Mouse (Mus musculus): ENCODE data around the gene Magix. TPM values are rescaled to one million over a fixed set of nuclear protein-coding genes. Genes with fewer than 3 reads are reported as not detected.

Gene Magix
- polyA plus RNA-seq, 1 experiment from 2014 or later = 0.28 TPM

- 0 out of 2 replicates have a peak, but pooled peaks cover 3% of the 10 kb centered on the region for H3K4me1 ChIP-seq (ENCODE audit: control insufficient read depth, insufficient read depth, low read length)
- H3K27me3 ChIP-seq (ENCODE audit: control insufficient read depth, insufficient read depth, low read length) = no peaks in the 10 kb centered on the region
- H3K4me3 ChIP-seq (ENCODE audit: low read length) = peak within 1 kb of the TSS; percentile 56
- peak within 1 kb of the TSS; percentile 73 for H3K27ac ChIP-seq (ENCODE audit: low read depth, low read length)
- peak within 1 kb of the TSS; percentile 42 for H3K4me2 ChIP-seq (replicated peaks; ENCODE audit: low read depth, low read length)
- 28% methylated on average over 36 of the region's 36 CpGs for WGBS
- H3K36me3 ChIP-seq (ENCODE audit: control insufficient read depth, insufficient read depth, low read length) = peaks cover 9% of the 10 kb centered on the region; the same call in 1 of the 2 replicates
- H3K9me3 ChIP-seq (ENCODE audit: control insufficient read depth, low read length) = no peaks in the 10 kb centered on the region
- peak; percentile 59 for ATAC-seq (ENCODE audit: low FRiP score, low TSS enrichment)
- H3K9ac ChIP-seq (ENCODE audit: low read depth, low read length) = peak within 1 kb of the TSS; percentile 56
Measured at GRCm38 (mm10) chrX:7670921-7671623, 10.0 kb downstream of the Magix start, which contains the start of gene Plp2. TSS of gene Plp2 (minus strand) at chrX:7671390.

- Histone ChIP-seq H3K4me3 (ENCODE audit: low read length) (peak overlapping the region; percentile 56), H3K27me3 (ENCODE audit: control insufficient read depth, insufficient read depth, low read length) (no peaks in the 10 kb centered on the region), H3K9ac (ENCODE audit: low read depth, low read length) (peak overlapping the region; percentile 56), H3K4me1 (ENCODE audit: control insufficient read depth, insufficient read depth, low read length) (0 out of 2 replicates have a peak, but pooled peaks cover 3% of the 10 kb centered on the region), H3K36me3 (ENCODE audit: control insufficient read depth, insufficient read depth, low read length) (peaks cover 9% of the 10 kb centered on the region; the same call in 1 of the 2 replicates), H3K27ac (ENCODE audit: low read depth, low read length) (peak overlapping the region; percentile 73), H3K9me3 (ENCODE audit: control insufficient read depth, low read length) (no peaks in the 10 kb centered on the region), H3K4me2 (replicated peaks; ENCODE audit: low read depth, low read length) (peak overlapping the region; percentile 42)
- ATAC-seq (ENCODE audit: low FRiP score, low TSS enrichment) = peak; percentile 68
- 33% methylated on average over 19 of the region's 19 CpGs for WGBS
Measured at GRCm38 (mm10) chrX:7670390-7670881, 10.6 kb downstream of the Magix start.

- Histone ChIP-seq H3K36me3 (ENCODE audit: control insufficient read depth, insufficient read depth, low read length) (peaks cover 13% of the 10 kb centered on the region; the same call in 1 of the 2 replicates), H3K9ac (ENCODE audit: low read depth, low read length) (no peak overlapping the region), H3K27me3 (ENCODE audit: control insufficient read depth, insufficient read depth, low read length) (no peaks in the 10 kb centered on the region), H3K4me1 (ENCODE audit: control insufficient read depth, insufficient read depth, low read length) (no peaks in the 10 kb centered on the region), H3K4me2 (replicated peaks; ENCODE audit: low read depth, low read length) (no peak overlapping the region), H3K4me3 (ENCODE audit: low read length) (no peak overlapping the region), H3K9me3 (ENCODE audit: control insufficient read depth, low read length) (no peaks in the 10 kb centered on the region), H3K27ac (ENCODE audit: low read depth, low read length) (no peak overlapping the region)
- 74% methylated on average over 21 of the region's 21 CpGs for WGBS
- no peak for ATAC-seq (ENCODE audit: low FRiP score, low TSS enrichment)
Measured at GRCm38 (mm10) chrX:7665739-7666502, 15.1 kb downstream of the Magix start.

GRCm38 (mm10) chrX:7664791-7665190, 16.3 kb downstream of the Magix start:
- H3K36me3 ChIP-seq (ENCODE audit: control insufficient read depth, insufficient read depth, low read length) = peaks cover 13% of the 10 kb centered on the region; the same call in 1 of the 2 replicates
- H3K27me3 ChIP-seq (ENCODE audit: control insufficient read depth, insufficient read depth, low read length) = no peaks in the 10 kb centered on the region
- H3K9ac ChIP-seq (ENCODE audit: low read depth, low read length) = no peak overlapping the region
- no peak for ATAC-seq (ENCODE audit: low FRiP score, low TSS enrichment)
- H3K4me3 ChIP-seq (ENCODE audit: low read length) = no peak overlapping the region
- 88% methylated on average over 11 of the region's 11 CpGs for WGBS
- no peaks in the 10 kb centered on the region for H3K4me1 ChIP-seq (ENCODE audit: control insufficient read depth, insufficient read depth, low read length)
- H3K9me3 ChIP-seq (ENCODE audit: control insufficient read depth, low read length) = no peaks in the 10 kb centered on the region
- no peak overlapping the region for H3K27ac ChIP-seq (ENCODE audit: low read depth, low read length)
- H3K4me2 ChIP-seq (replicated peaks; ENCODE audit: low read depth, low read length) = no peak overlapping the region

- no peak overlapping the region for H3K27ac ChIP-seq (ENCODE audit: low read depth, low read length)
- no peaks in the 10 kb centered on the region for H3K27me3 ChIP-seq (ENCODE audit: control insufficient read depth, insufficient read depth, low read length)
- H3K4me3 ChIP-seq (ENCODE audit: low read length) = no peak overlapping the region
- no peak overlapping the region for H3K4me2 ChIP-seq (replicated peaks; ENCODE audit: low read depth, low read length)
- no peak overlapping the region for H3K9ac ChIP-seq (ENCODE audit: low read depth, low read length)
- 79% methylated on average over 3 of the region's 3 CpGs for WGBS
- ATAC-seq (ENCODE audit: low FRiP score, low TSS enrichment) = no peak
- H3K4me1 ChIP-seq (ENCODE audit: control insufficient read depth, insufficient read depth, low read length) = peaks cover 2% of the 10 kb centered on the region; the same call in 1 of the 2 replicates
- H3K36me3 ChIP-seq (ENCODE audit: control insufficient read depth, insufficient read depth, low read length) = peaks cover 10% of the 10 kb centered on the region; the same call in 1 of the 2 replicates
- H3K9me3 ChIP-seq (ENCODE audit: control insufficient read depth, low read length) = no peaks in the 10 kb centered on the region
Measured at GRCm38 (mm10) chrX:7662936-7663335, 18.1 kb downstream of the Magix start.

GRCm38 (mm10) chrX:7661086-7661485, 20.0 kb downstream of the Magix start:
- no peak for ATAC-seq (ENCODE audit: low FRiP score, low TSS enrichment)
- Histone ChIP-seq H3K4me2 (replicated peaks; ENCODE audit: low read depth, low read length) (no peak overlapping the region), H3K9ac (ENCODE audit: low read depth, low read length) (no peak overlapping the region), H3K9me3 (ENCODE audit: control insufficient read depth, low read length) (no peaks in the 10 kb centered on the region), H3K36me3 (ENCODE audit: control insufficient read depth, insufficient read depth, low read length) (peaks cover 4% of the 10 kb centered on the region; the same call in 1 of the 2 replicates), H3K27me3 (ENCODE audit: control insufficient read depth, insufficient read depth, low read length) (no peaks in the 10 kb centered on the region), H3K4me1 (ENCODE audit: control insufficient read depth, insufficient read depth, low read length) (peaks cover 2% of the 10 kb centered on the region; the same call in 1 of the 2 replicates), H3K4me3 (ENCODE audit: low read length) (no peak overlapping the region), H3K27ac (ENCODE audit: low read depth, low read length) (no peak overlapping the region)
- 78% methylated on average over 4 of the region's 4 CpGs for WGBS

GRCm38 (mm10) chrX:7658785-7659589, 22.1 kb downstream of the Magix start:
- peak; percentile 60 for ATAC-seq (ENCODE audit: low FRiP score, low TSS enrichment)
- Histone ChIP-seq H3K9me3 (ENCODE audit: control insufficient read depth, low read length) (no peaks in the 10 kb centered on the region), H3K4me3 (ENCODE audit: low read length) (peak overlapping the region; percentile 48; the same call in 1 of the 2 replicates), H3K27ac (ENCODE audit: low read depth, low read length) (peak overlapping the region; percentile 74; the same call in 1 of the 2 replicates), H3K4me2 (replicated peaks; ENCODE audit: low read depth, low read length) (peak overlapping the region; percentile 52), H3K9ac (ENCODE audit: low read depth, low read length) (0 out of 2 replicates have a peak overlapping the region, but pooled peaks have one; percentile 44), H3K36me3 (ENCODE audit: control insufficient read depth, insufficient read depth, low read length) (no peaks in the 10 kb centered on the region), H3K4me1 (ENCODE audit: control insufficient read depth, insufficient read depth, low read length) (peaks cover 2% of the 10 kb centered on the region; the same call in 1 of the 2 replicates), H3K27me3 (ENCODE audit: control insufficient read depth, insufficient read depth, low read length) (no peaks in the 10 kb centered on the region)
- 45% methylated on average over 11 of the region's 11 CpGs for WGBS

GRCm38 (mm10) chrX:7658031-7658784, 22.8 kb downstream of the Magix start:
- 28% methylated on average over 15 of the region's 15 CpGs for whole genome bisulfite sequencing
- H3K4me3 ChIP-seq (ENCODE audit: low read length) = peak overlapping the region; percentile 48
- no peaks in the 10 kb centered on the region for H3K36me3 ChIP-seq (ENCODE audit: control insufficient read depth, insufficient read depth, low read length)
- H3K27ac ChIP-seq (ENCODE audit: low read depth, low read length) = peak overlapping the region; percentile 74; the same call in 1 of the 2 replicates
- peak overlapping the region; percentile 52 for H3K4me2 ChIP-seq (replicated peaks; ENCODE audit: low read depth, low read length)
- no peaks in the 10 kb centered on the region for H3K9me3 ChIP-seq (ENCODE audit: control insufficient read depth, low read length)
- peaks cover 2% of the 10 kb centered on the region; the same call in 1 of the 2 replicates for H3K4me1 ChIP-seq (ENCODE audit: control insufficient read depth, insufficient read depth, low read length)
- H3K27me3 ChIP-seq (ENCODE audit: control insufficient read depth, insufficient read depth, low read length) = no peaks in the 10 kb centered on the region
- ATAC-seq (ENCODE audit: low FRiP score, low TSS enrichment) = peak; percentile 83
- H3K9ac ChIP-seq (ENCODE audit: low read depth, low read length) = peak overlapping the region; percentile 44; the same call in 1 of the 2 replicates
